Mouse (Mus musculus) neutrophil, adult 5-6 weeks (primary cell): ENCODE data around the gene Stac3. TPM values are rescaled to one million over a fixed set of nuclear protein-coding genes. Genes with fewer than 3 reads are reported as not detected.
A peak's percentile ranks its signal among the peaks of the same experiment; 100 is the strongest.

Experiments used
- ATAC-seq: fragments of 151-379, 151-347 bp; 2 replicates; pipeline ENCODE4 v1.8.0; 2017; ENCODE audit warnings: mild to moderate bottlenecking, moderate TSS enrichment; ENCODE audit not compliant: insufficient number of reproducible peaks, poor library complexity, low FRiP score, severe bottlenecking; ENCODE audit errors: extremely low read depth
- total RNA-seq: library from RNA; stranded (forward); fragments of 200-1000 nt; gene quantifications from 2 replicates; pipeline ENCODE4 v1.2.3, GENCODE M21; 2017

The Stac3 gene
- total RNA-seq, 1 experiment from 2014 or later, result 9.8 TPM

GRCm38 (mm10) chr10:127500042-127500441 is 1.4 kb upstream of the Stac3 start:
- ATAC-seq, result no peak

DNA sequence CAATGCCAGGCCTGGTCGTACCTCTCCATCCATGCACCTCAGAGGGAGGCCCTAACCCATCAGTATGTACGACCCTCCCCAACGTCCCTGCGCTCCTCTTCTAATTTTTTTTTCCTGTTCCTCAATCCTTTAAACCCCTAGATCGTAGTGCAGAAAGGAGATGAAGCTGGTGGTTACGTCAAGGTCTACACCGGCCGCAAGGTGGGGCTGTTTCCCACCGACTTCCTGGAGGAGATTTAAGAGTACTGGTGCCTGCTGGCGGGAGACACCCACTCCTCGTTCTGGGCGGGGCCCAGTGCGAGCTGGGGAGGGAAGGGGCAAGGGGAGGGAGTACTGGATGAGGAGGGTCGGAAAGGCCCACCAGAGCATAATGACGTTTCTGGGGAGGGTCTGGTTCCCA is 6.8 kb downstream of the Stac3 start:
- ATAC-seq, result peak; percentile 28; the same call in 1 of the 2 replicates

DNA sequence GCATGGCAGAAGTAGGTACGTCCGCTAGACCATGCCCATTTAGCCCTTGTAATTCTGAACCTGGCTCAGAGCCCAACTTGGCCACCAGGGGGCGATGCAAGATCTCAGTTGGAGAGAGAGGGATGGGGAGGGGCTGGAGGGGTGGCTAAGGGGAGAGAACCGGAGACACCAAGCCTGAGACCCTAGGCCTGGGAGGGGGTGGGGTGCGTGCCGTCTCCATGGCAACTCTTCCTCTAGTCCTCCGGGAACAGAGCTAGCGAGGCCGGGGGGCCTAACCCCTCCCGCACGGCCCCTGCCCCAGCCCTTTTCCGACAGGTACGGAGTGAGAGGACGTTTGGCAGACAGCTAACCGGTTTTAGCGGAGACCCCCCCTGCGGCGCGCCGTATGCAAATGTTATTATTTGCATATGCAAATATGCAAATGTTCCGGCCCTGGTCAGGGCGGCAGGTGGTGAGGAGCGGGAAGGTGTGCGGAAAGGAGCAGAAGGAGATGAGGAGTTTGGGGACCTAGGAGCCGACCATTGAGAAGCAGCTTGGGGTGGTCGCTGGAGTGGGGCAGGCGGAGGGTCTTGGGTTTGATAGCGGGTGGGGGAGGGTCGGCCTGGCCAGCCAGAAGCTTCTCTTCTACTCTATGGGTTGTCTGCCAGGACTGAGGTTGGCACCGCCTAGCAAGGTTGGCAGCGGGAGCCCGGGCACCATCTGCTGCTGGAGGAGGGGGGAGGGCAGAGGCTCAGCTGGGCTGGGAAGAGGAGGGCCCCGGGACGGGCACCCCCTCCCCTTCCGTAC is 7.8 kb downstream of the Stac3 start:
- ATAC-seq, result peak; percentile 53

GRCm38 (mm10) chr10:127509837-127510701 is 8.6 kb downstream of the Stac3 start:
- no peak for ATAC-seq

DNA sequence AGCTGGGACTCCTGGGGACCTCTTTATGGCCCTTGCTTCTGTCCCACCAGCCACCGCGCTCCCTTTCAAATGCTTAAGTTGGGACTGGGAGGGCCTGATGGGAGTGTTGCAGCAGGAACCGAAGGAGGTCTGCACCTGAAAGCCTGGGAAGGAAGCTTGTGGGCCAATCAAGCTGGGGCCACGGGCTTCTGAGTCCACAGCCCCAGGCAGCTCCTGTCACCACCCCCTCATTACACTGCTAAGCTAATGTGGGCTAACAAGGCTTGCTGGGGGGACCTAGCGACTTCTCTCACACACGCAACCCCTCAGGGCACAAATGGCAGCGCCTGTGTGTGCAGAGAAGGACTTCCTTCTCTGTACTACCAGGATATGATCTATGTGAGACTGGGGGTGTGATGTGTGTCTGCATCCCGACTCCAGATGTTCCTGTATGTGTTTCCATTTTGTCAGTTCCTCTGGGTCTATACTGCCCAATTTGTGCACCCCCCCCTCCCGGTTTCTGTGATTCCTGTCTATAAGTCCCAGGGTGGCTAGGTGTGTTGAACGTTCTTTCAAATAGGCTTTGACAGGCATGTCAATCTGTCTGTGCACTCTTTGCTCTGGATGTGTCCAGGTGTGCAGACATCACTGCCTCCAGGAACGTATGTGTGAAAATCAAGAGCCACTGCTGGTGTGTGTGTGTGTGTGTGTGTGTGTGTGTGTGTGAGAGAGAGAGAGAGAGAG is 9.6 kb downstream of the Stac3 start:
- no peak for ATAC-seq

DNA sequence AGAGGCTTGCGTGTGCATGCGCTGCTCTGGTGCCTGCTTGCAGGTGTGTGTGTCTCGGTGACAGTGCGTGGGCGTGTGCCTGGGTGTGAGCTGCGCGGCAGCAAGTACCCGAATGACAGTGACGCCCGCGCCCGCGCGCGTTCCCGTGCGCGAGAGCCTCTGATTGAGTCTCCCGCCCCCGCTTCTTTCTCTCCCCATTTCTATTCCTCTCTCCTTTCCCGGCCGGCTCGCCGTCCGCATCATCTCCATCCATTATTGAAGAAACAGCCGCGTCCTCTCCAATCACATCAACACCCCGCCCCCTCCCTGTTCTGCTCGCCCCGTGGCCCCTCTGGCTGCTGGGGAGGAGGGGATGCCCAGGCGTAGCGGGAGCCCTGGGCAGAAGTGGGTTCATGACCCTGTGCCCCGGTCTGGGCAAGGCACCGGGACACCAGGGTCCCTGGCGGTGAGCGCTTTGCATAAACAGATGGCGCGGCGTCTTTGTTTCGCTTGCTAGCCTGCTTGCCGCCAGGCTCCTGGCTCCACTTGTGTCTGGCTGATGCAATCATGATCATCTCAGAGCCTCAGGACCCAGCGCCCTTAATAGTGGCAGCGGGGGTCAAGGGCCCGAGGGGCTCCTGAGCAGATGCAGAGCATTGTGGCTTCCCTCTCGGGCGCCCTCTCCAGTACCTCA is 10.3 kb downstream of the Stac3 start:
- ATAC-seq, result no peak

DNA sequence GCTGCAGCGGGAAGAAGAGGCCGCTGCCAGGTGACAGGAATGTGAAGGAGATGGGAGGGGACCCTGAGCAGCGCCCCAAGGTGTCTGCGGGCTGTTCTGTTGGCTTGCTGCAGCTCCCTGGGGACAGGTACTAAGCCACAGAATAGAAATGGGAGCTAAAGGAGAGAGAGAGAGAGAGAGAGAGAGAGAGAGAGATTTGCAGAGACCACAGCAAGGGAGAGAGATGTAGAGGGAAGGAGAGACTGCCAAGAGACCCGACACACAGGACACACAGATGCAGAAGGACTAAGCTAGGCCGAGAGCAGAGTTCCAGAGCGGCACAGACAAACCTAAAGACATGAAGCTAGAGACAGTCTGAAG is 10.8 kb downstream of the Stac3 start:
- ATAC-seq, result no peak

DNA sequence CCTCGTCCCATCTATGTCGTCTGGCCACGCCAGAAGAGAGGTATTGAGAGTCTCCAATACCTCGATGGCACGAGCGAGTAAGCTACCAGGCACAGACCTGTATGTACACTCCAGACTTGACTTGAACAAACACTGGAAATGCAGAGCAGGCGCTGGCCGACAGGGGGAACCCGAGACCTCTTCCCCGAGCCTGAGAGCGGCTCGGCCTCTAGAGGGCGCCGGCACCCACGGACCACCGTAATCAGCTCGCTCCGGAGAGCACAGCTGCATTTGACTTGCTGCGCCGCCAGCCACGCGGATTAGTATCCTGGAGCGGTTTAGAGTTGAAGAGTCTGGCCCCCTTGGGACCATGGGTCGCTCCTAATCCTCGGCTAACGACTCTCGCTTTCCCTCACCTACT is 11.3 kb downstream of the Stac3 start:
- ATAC-seq, result peak; percentile 78

GRCm38 (mm10) chr10:127513501-127514091 is 12.1 kb downstream of the Stac3 start:
- no peak for ATAC-seq

DNA sequence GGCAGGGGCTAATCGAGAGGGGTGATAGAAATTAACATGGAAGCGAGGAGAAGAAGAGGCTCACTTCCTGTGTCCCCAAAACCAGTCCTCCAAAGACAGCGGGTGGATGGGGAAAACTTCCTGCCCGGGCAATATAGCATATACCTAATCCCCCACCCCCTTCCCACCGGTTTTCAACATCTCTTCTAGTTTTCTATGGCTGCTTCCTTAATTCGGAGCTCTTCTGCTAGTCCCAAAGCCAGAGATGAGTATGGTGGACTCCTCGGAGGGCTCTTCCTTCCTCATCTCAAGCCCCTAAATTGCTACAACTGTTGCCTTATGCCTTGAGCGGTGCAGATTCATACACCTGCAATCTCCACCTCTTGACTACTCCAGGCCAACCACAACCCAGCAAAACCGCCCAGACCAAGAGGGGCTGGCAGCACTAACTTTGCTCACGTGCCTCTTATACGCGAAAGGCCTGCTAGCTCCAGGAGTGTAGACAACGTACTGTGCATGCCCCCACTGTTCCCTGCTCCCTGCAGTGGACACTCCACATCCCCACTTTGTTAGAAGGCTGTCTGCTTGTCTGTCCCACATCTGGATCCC is 12.7 kb downstream of the Stac3 start:
- ATAC-seq, result no peak

DNA sequence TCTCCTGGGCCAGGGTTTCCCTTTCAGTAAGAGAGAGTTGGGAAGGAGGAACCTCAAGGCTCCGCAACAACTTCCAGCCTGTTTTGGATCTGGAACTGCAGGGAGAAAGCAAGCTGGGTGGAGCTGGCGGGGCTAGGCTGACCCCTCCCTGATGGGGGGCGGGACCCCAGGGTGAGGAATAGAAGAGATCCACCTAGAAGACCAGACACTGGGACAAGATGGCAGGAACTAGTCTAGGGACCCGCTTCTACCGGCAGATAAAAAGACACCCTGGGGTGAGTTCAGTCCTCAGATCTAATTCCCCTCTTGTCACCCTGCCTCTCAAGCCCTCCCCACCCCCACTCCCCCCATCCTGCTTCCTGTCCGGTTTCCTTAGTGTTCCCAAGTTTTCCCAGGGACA is 13.3 kb downstream of the Stac3 start, which contains the start of gene Ndufa4l2:
Gene Ndufa4l2, plus strand, starts transcription at position 204 of the 400 bp plus-strand sequence.
- no peak for ATAC-seq

DNA sequence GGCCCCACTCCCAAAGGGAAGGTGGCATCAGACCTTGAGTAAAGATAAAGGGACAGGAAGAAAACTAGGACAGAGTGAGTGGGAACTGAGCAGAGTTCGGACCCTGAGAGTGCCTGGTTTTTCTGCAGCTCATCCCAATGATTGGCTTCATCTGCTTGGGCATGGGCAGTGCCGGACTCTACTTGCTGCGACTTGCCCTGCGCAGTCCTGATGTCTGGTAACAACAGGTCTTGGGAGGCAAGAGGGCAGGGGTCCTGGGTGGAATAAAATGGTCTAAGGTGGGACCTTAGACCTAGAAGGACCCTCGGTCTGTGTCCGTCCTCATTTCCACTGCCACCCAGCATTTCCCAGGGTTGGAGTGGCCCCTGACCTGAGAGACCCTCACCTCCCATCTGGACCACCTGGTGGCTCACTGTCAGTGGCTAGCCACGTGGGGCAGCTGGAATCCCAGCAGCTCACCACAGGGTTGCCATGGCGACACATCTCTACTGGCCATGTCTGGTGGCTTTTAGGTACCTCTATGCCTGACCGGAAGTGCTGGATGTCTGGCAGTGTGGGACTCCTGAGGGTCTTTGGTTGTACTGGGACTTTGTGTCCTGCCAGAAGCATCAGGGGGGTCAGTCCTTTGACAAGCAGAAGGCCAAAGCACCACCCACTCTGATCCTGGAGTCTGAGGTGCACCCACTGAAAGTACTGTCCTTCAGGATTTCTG is 13.9 kb downstream of the Stac3 start:
- ATAC-seq, result no peak

DNA sequence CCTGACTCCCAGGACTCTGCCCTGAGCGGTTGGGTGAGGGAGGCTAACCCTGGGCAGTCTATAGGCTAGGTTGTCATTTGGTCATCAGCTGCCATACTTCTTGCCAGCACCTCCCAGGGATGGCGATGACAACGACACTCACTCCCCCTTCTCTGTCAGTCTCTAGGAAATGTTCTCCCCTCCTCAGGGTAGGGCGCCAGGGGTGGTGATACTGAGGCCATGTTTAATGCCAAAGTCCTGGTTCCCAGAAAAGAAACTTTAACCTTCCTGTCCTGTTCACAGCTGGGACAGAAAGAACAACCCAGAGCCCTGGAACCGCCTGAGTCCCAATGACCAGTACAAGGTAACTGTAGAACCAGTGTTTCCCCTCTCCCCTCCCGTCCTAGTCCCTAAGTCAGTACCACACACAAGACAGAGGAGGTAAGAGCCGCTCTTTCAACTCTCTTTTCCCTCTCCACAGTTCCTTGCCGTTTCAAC is 14.5 kb downstream of the Stac3 start:
- ATAC-seq, result no peak

DNA sequence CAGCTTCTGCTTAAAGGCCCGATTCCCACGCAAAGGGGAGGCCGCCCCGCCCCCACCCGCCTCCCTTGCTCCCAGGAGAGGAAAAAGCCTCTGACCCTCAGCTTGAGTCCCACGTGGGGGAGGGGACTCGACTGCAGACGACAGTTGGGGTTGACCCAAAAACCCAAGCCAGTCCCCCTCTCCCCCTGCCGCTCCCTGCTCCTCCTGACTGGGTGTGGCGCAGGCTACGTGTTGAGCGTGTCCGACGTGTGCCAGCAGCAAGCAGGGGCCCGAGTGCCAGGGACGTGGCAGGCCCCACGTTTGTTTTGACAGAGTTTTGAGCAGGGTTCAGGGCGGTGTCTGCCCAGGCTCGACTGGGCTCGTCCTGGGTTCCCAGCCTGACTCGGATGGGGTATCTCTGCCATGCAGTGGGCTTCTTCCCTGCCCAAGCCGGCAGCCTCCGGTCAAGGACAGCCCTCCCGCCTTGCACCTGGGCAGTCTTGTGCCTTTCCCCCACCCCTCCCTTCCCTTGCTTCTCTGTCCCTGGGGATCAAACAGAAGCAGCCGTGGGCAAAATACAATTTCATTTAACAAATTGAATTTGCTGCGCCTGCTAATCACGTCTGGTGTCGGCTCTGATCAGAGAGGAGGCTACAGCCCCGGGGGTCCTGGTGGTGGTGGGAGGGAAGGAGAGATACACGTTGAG is 15.2 kb downstream of the Stac3 start:
- ATAC-seq, result no peak

DNA sequence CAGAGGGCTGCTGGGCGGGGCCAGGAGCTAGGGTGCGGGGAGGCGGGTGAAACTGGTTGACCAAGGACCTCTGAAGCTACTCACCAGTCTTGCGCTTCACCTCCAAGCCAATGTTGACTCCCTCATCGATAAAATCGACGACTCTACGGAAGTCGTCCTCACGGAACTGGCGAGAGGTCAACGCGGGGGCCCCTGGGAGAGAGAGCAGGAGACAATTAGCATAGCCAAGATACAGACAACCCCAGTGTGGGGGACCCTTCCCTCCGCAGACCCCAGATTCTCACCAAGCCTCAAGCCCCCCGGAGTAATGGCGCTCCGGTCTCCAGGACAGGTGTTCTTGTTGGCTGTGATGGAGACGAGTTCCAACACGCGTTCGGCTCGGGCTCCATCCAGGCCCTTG is 16.5 kb downstream of the Stac3 start:
- no peak for ATAC-seq

DNA sequence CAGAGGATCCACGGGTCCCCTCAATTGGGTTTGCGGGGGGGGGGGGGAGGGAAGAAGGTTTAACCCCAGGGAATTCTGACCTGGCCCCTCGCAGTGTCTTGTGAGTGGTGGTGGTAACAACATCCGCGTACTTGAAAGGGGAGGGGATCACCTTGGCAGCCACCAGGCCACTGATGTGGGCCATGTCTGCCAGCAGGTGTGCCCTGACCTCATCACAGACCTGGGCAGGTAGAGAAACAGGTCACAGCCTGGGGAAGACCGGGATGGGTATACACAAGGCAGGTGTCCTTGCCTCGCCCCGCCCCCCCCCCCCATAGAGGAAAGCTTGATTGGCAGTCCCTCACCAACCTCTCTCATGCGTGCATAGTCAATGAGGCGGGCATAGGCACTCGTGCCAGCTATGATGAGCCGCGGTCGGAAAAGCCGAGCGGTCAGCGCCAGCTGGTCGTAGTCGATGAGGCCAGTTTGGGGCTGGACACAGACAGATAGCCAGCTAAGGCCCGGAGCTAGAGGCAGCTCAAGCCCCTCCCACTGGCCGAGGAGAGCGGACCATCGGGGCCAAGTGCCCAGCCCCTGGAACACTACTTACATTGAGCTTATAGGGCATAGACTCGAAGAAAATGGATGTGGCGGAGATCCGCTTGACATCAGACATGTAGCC is 17.7 kb downstream of the Stac3 start:
- ATAC-seq, result no peak
